Mouse (Mus musculus): Measurements from ENCODE around the gene Scnm1. TPM values are rescaled to one million over a fixed set of nuclear protein-coding genes. Genes with fewer than 3 reads are reported as not detected.
A peak's percentile ranks its signal among the peaks of the same experiment; 100 is the strongest.

The Scnm1 gene
- polyA plus RNA-seq, 2 experiments, result 24.8 to 33.1 TPM

- no peak for DNase-seq (ENCODE audit: low read depth in 3 of 3, low spot score in 3 of 3)
- H3K4me1 ChIP-seq (replicated peaks; ENCODE audit: control insufficient read depth in 2 of 2, insufficient read depth in 2 of 2, low read length in 1 of 2), result peaks cover 7 to 12% of the 10 kb centered on the region in 2 experiments; a peak in 3 of 4 replicates
- H3K9ac ChIP-seq (replicated peaks), result no peak overlapping the region
- no peaks in the 10 kb centered on the region for H3K9me3 ChIP-seq (ENCODE audit: control insufficient read depth, low read length)
- peak overlapping the region; percentile 33 for H3K4me2 ChIP-seq (ENCODE audit: low read depth)
- WGBS (ENCODE audit: insufficient replicate concordance), result 84% methylated on average over 6 of the region's 6 CpGs
- H3K4me3 ChIP-seq (ENCODE audit: insufficient read depth in 1 of 2, low read depth in 2 of 2, low read length in 2 of 2), result no peak overlapping the region
- no peak for ATAC-seq (ENCODE audit: insufficient read depth)
- no peak for TF ChIP-seq EP300 (IDR thresholded peaks at IDR 0.05; ENCODE audit: low read depth)
- TF ChIP-seq CTCF (IDR thresholded peaks at IDR 0.05; ENCODE audit: low read depth), result no peak
- H3K27me3 ChIP-seq (ENCODE audit: control insufficient read depth, insufficient read depth, low read length), result no peaks in the 10 kb centered on the region
- no peaks in the 10 kb centered on the region for H3K36me3 ChIP-seq (replicated peaks; ENCODE audit: control insufficient read depth, insufficient read depth, low read depth)
- no peak overlapping the region for H3K27ac ChIP-seq
Measured at GRCm38 (mm10) chr3:95140795-95141194, 7.0 kb upstream of the Scnm1 start.

DNA sequence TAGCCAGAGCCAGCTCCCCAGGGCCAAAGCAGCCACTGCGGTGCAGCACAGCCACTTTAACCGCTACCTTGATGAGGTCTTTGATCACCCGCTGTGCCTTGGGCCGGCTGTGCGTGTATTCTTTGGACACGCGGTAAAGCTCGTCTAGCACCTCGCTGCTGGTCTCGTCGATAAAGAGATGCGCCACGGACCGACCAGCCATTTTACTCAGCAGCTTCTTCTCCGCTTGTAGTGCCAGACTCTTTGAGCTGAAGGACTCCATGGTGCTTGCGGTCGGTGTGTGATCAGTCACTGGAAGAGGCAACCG is 6.4 kb upstream of the Scnm1 start:
- no peak for TF ChIP-seq EP300 (IDR thresholded peaks at IDR 0.05; ENCODE audit: low read depth)
- no peak for TF ChIP-seq CTCF (IDR thresholded peaks at IDR 0.05; ENCODE audit: low read depth)
- Histone ChIP-seq H3K4me2 (ENCODE audit: low read depth) (peak overlapping the region; percentile 33), H3K27me3 (ENCODE audit: control insufficient read depth, insufficient read depth, low read length) (no peaks in the 10 kb centered on the region), H3K27ac (no peak overlapping the region), H3K4me3 (ENCODE audit: insufficient read depth in 1 of 2, low read depth in 2 of 2, low read length in 2 of 2) (0 out of 4 replicates have a peak overlapping the region, but pooled peaks of 1 of the 2 experiments have one; percentile 4), H3K9me3 (ENCODE audit: control insufficient read depth, low read length) (no peaks in the 10 kb centered on the region), H3K4me1 (replicated peaks; ENCODE audit: control insufficient read depth in 2 of 2, insufficient read depth in 2 of 2, low read length in 1 of 2) (peaks cover 8 to 16% of the 10 kb centered on the region in 2 experiments), H3K9ac (replicated peaks) (no peak overlapping the region), H3K36me3 (replicated peaks; ENCODE audit: control insufficient read depth, insufficient read depth, low read depth) (no peaks in the 10 kb centered on the region)
- no peak for DNase-seq (ENCODE audit: low read depth in 3 of 3, low spot score in 3 of 3)
- no peak for ATAC-seq (ENCODE audit: insufficient read depth)
- 68% methylated on average over 18 of the region's 18 CpGs for WGBS (ENCODE audit: insufficient replicate concordance)

DNA sequence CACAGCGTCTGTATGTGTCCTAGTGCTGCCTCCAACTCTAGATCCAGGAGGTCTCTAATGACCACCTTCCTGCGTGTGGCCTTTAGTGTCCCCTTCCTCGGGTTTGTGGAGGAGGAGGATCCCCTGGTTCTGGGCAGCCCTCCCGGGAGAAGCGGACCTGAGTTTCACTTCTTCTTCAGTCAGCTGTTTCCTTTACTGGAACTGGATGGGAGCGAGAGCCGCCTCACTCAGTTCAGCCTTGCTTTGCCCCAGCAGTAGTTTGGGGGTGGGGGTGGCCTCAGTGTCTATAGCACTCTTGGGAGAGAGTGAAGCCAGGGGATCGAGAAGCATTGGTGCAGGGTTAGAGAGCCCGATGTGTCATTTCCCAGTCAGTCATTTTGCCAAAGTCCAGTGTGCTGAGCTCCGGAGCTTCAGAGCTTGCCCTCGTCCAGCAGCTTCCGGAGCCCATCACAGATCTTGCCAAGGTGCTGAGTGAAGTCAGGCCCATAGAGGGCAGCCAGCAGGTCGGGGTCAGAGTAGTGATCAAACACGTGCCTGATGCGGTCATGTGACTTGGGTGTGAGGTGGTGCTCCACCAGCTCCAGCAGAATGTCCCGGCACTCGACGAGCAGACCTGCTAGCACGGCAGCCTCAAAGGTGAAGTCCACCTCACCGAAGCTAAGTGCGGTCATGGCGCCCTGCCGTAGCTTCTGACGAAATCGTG is 5.9 kb upstream of the Scnm1 start:
- Histone ChIP-seq H3K4me2 (ENCODE audit: low read depth) (peak overlapping the region; percentile 33), H3K4me1 (replicated peaks; ENCODE audit: control insufficient read depth in 2 of 2, insufficient read depth in 2 of 2, low read length in 1 of 2) (peaks cover 13 to 20% of the 10 kb centered on the region in 2 experiments), H3K27me3 (ENCODE audit: control insufficient read depth, insufficient read depth, low read length) (no peaks in the 10 kb centered on the region), H3K4me3 (ENCODE audit: insufficient read depth in 1 of 2, low read depth in 2 of 2, low read length in 2 of 2) (no peak overlapping the region), H3K9me3 (ENCODE audit: control insufficient read depth, low read length) (no peaks in the 10 kb centered on the region), H3K27ac (no peak overlapping the region), H3K36me3 (replicated peaks; ENCODE audit: control insufficient read depth, insufficient read depth, low read depth) (no peaks in the 10 kb centered on the region), H3K9ac (replicated peaks) (no peak overlapping the region)
- ATAC-seq (ENCODE audit: insufficient read depth) (no peak), DNase-seq (ENCODE audit: low read depth in 3 of 3, low spot score in 3 of 3) (no peak)
- 65% methylated on average over 25 of the region's 25 CpGs for WGBS (ENCODE audit: insufficient replicate concordance)
- TF ChIP-seq EP300 (IDR thresholded peaks at IDR 0.05; ENCODE audit: low read depth), result no peak
- 0 out of 2 replicates have a peak, but pooled peaks have one; percentile 19 for TF ChIP-seq CTCF (IDR thresholded peaks at IDR 0.05; ENCODE audit: low read depth)

DNA sequence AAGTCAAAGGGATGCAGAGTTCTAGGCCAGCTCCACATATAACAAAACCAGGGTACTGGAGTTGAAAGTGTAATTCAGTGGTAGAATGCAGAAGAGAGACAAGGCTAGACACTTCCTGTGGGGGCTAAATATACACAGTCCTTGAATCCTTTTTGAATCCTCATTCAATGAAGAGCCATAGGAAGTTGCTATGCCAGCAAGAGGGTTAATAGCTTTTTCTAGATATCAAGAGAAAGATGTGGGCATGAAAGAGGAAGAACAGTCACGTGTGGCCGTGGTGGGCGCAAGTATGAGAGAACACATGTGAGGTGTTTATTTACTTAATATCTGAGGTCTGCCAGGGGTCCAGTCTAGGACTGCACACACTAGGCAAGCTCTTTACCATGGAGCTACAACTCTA is 2.5 kb upstream of the Scnm1 start:
- DNase-seq (ENCODE audit: low read depth in 3 of 3, low spot score in 3 of 3), result no peak
- peaks cover 10 to 18% of the 10 kb centered on the region in 2 experiments for H3K4me1 ChIP-seq (replicated peaks; ENCODE audit: control insufficient read depth in 2 of 2, insufficient read depth in 2 of 2, low read length in 1 of 2)
- H3K9ac ChIP-seq (replicated peaks), result no peak overlapping the region
- H3K27ac ChIP-seq, result no peak overlapping the region
- no peaks in the 10 kb centered on the region for H3K36me3 ChIP-seq (replicated peaks; ENCODE audit: control insufficient read depth, insufficient read depth, low read depth)
- 60% methylated on average over 3 of the region's 3 CpGs for WGBS (ENCODE audit: insufficient replicate concordance)
- H3K4me2 ChIP-seq (ENCODE audit: low read depth), result no peak overlapping the region
- no peaks in the 10 kb centered on the region for H3K27me3 ChIP-seq (ENCODE audit: control insufficient read depth, insufficient read depth, low read length)
- H3K9me3 ChIP-seq (ENCODE audit: control insufficient read depth, low read length), result no peaks in the 10 kb centered on the region
- TF ChIP-seq CTCF (IDR thresholded peaks at IDR 0.05; ENCODE audit: low read depth), result no peak
- TF ChIP-seq EP300 (IDR thresholded peaks at IDR 0.05; ENCODE audit: low read depth), result no peak
- ATAC-seq (ENCODE audit: insufficient read depth), result no peak
- H3K4me3 ChIP-seq (ENCODE audit: insufficient read depth in 1 of 2, low read depth in 2 of 2, low read length in 2 of 2), result no peak overlapping the region

GRCm38 (mm10) chr3:95135433-95136052 is 1.7 kb upstream of the Scnm1 start:
- Histone ChIP-seq H3K27me3 (ENCODE audit: control insufficient read depth, insufficient read depth, low read length) (no peaks in the 10 kb centered on the region), H3K4me1 (replicated peaks; ENCODE audit: control insufficient read depth in 2 of 2, insufficient read depth in 2 of 2, low read length in 1 of 2) (peaks cover 10 to 18% of the 10 kb centered on the region in 2 experiments), H3K27ac (peak overlapping the region; percentile 54), H3K4me3 (ENCODE audit: insufficient read depth in 1 of 2, low read depth in 2 of 2, low read length in 2 of 2) (peak overlapping the region in 1 of 2 experiments; percentile 59; a peak in 2 of 4 replicates), H3K4me2 (ENCODE audit: low read depth) (peak overlapping the region; percentile 80), H3K9ac (replicated peaks) (peak overlapping the region; percentile 63; the same call in 1 of the 2 replicates), H3K9me3 (ENCODE audit: control insufficient read depth, low read length) (no peaks in the 10 kb centered on the region), H3K36me3 (replicated peaks; ENCODE audit: control insufficient read depth, insufficient read depth, low read depth) (no peaks in the 10 kb centered on the region)
- ATAC-seq (ENCODE audit: insufficient read depth) (no peak), DNase-seq (ENCODE audit: low read depth in 3 of 3, low spot score in 3 of 3) (no peak)
- WGBS (ENCODE audit: insufficient replicate concordance), result 24% methylated on average over 7 of the region's 7 CpGs
- TF ChIP-seq CTCF (IDR thresholded peaks at IDR 0.05; ENCODE audit: low read depth), result no peak
- TF ChIP-seq EP300 (IDR thresholded peaks at IDR 0.05; ENCODE audit: low read depth), result no peak
